Mouse (Mus musculus): Measurements from ENCODE around the gene Tcaim.
"Not testable (repeated sequence)": the region's sequence is repeated elsewhere in the genome, so short reads cannot be mapped to it uniquely, and the experiment has no call there.

Gene Tcaim

DNA sequence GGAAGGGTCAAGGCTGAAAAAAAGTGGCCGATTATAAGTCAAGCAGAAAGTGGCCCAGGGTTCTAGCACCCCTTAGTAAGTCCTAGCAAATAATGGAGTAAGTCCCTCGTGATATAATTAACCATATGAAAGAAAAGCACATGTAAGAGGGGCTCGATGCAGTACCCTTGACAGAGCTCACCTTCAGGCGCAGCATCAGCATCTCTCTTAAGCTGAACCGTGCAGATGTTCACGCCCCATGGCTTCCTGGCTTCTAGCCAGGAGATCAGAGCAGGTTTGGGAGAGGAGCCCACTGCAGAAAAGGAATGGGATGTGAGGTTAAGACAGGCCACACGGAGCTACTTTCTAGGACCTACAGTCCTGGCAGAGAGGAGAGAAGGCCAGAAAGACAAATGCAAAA lies 49.2 kb downstream of the Tcaim start:
- DNase-seq (ENCODE audit: low spot score): no peak

DNA sequence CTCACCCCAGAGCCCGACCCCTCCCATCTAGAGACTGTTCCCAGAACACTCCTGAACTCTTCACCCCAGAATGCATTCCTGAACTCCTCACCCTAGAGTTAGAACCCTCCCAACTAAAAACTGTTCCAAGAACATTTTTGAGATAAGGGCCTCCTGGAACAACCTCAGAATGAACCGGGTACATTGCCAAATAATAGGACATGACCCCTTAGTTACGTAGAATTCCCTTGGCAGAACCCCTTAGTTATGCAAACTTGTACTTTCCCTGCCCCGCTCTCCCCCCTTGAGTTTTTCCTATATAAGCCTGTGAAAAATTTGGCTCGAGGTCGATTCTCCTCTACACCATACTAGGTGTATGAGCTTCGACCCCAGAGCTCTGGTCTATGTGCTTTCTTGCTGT lies 49.8 kb downstream of the Tcaim start:
- DNase-seq (ENCODE audit: low spot score): not testable (repeated sequence)

DNA sequence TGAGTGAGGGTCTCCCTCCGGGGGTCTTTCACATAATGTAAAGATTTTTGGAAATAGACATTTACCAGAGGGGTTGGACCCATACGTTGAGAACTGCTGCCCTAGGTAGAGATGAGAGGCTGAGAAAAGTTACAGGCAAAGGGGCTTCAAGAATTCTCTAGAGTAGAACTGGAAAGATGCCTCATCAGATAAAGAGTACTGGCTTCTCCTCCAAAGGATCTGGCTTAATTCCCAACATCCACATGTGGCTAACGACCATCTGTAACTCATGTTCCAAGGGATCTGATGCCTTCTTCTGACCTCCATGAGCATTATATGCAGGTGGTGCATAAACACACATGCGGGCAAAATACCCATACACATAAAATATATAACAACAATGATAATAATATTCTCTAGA lies 50.3 kb downstream of the Tcaim start:
- DNase-seq (ENCODE audit: low spot score): no peak

DNA sequence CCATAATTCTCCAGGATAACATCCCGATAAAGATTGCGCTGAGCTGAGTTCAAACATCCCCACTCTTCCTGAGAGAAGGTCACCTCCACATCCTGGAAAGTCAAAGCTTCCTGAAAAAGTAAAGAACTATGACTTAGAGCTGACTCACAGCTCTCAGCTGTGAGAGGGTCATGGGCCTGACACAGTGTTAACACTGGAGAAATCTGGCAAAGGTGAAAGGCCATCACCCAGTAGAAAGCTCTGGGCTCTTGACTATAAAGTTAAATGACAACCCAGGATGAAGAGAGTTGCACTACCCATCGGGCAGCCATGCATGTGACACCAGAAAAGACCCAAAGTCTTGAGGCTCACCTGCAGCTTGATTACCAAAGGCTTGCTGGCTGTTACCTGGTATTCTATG lies 51.4 kb downstream of the Tcaim start:
- DNase-seq (ENCODE audit: low spot score): no peak

DNA sequence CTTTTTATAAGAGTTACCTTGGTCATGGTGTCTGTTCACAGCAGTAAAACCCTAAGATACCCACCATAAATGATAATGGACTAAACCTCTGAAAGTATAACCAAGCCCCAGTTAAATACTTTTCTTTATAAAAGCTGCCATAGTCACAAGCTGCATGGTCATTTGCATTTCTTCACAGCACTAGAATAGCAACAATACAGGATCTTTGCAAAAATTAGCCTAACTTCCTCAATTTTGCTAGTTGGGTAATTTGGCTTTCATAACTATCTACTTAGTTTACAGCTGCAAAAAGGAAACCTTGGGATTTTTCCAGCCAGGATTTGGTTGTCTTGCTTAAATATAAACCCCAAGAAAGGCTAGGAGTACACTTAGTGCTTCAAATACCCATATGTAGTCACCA lies 55.4 kb downstream of the Tcaim start:
- DNase-seq (ENCODE audit: low spot score): no peak

DNA sequence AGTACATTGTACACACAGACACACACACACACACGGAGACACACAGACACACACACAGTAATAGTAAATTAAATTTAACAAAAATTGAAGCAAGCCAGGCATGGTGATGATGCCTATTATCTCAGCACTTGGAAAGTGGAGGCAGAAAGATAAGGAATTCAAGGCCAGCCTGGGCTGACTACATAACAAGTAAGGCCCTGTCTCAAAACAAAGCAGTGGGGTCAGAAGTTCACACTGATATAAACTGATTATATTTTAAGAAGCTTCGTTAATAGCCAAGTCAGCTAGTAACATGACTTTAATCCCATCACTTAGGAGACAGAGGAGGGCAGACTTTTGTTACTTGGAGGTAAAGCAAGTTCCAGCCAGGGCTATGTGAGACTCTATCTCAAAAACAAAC lies 58.4 kb downstream of the Tcaim start:
- no peak for DNase-seq (ENCODE audit: low spot score)

DNA sequence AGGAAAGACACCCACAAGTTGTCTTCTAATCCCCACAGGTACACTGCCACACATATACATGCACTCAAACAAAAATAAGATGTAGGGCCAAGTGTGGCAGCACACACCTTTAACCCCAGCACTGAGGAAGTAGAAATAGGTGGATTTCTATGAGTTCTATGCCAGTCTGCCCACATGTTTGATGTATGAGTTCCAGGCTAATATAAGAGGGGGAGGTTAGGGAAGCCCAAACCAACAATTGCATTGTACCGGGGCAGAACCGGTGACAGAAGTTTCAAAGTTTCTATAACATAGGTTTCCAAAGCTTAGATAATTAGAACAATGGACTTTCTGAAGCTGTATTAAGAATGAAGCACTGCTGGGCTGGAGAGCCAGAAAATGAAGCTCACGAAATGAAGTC lies 59.5 kb downstream of the Tcaim start:
- no peak for DNase-seq (ENCODE audit: low spot score)

DNA sequence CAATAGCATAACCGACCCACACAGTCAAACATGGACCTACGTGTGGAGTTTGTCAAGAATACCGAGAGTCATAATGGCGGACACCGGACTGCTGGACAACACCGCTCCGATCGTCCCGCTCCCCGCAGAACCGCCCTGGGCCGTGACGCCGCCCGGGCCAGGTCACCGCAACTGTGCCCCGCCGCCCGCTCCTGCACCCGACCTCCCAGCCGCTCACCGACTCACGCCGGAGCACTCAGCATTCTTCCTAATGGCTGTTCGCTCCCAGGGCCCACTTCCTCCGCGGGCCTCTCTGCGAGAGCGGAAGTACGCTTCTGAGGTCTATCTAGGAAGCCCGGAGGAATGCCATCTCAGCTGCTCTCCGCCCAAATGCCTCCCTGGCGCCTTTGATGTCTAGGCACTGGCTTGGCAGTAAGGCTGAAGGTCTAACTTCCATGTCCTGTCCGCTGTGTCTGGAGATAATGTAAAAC lies 60.4 kb downstream of the Tcaim start, which contains the start of gene Zfp445:
Gene Zfp445, minus strand, starts transcription at position 310 of the 470 bp plus-strand sequence.
- DNase-seq (ENCODE audit: low spot score): peak; percentile 67

DNA sequence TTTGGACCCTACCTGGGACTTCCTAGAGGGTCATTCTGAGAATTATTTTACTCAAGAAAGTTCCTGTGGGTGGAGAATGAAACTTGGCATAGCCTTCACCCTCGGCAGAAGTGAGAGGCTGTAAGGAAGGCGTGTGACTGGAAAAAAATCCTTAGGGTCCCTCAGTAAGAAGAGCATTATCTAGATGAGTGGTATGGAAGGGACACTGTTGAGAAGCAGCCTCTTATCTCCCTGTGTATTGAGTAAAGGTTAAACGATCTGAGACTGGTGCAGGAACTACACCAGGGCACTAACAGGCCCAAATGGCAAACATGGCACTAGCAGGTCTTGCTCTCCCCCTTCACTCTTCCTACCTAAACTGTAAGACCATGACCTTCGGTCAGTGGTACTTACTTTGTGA lies 60.9 kb downstream of the Tcaim start:
- no peak for DNase-seq (ENCODE audit: low spot score)

DNA sequence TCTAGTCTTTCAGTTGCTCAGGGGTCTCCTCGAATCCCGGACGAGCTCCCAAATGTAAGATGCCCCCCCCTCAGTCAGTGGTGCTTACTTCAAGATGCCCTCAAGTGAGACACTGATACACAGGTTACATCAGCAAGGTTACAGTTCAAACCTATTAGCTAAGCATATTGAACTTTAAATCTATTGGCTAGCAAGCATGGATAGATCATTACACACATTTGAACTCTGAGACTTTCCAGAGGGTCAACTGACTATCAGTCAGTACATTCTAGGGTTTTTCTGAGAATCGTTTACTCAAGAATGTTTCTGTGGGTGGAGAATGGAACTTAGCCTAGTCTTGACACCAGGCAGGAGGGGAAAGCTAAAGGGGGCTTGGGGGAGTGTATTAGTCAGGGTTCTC lies 67.3 kb downstream of the Tcaim start:
- no peak for DNase-seq (ENCODE audit: low spot score)

DNA sequence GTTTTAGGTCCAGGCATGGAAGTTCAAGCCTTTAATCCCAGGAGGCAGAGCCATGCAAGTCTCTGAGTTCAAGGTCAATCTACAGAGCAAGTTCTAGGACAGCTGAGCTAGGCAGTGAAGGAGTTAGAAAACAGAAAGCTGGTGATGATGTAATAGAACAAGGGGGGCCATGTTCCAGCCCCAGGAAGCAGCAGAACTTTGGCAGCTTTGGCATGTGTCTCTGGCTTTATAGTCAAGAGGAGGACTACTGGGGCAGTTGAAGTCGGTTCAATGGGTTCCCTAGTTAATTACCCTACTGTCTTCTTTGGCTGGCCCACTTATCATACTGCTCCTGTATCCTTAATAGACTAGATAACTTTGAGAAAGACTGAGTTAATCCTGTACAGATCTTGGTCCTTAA lies 69.3 kb downstream of the Tcaim start:
- no peak for DNase-seq (ENCODE audit: low spot score)

DNA sequence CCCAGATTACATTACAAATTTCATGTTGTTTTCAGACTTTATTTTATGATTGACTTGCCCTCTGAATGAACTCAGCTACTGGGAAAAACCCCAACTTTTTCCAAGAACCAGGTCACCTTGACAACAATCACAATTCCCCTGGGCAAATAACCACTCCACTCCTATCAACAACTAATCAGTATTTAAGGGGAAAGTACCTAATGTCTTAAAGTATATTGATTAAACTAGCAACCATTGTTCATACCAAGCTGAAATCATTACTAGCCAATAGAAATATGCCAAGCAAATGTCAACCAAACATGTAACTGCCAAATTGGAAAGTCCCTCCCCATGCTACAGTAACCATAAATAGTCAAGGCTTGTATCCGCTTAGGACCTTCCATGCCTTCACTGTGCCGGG lies 69.8 kb downstream of the Tcaim start:
- DNase-seq (ENCODE audit: low spot score): no peak

DNA sequence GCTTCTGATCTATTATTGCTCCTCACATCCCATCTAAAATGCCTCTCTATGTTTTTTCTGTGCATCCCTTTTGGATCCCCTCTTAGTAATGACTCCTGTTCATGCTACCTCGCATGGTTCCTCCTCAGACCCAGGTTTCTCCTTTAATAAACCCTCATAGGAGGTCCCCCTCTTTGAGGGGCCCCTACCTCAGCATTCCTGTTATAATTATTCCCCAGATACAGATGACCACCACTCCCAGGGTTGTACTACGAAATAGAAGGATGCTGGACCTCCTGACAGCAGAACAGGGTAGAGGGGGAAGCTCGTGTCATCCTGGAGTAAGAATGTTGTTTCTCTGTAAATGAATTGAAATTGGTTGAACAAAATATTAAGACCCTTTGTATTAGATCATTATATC lies 80.0 kb downstream of the Tcaim start, which contains the start of gene Zkscan7:
Gene Zkscan7, plus strand, starts transcription at position 301 of the 400 bp plus-strand sequence.
- DNase-seq (ENCODE audit: low spot score): no peak
